Mouse (Mus musculus) stomach, embryonic 14.5 days (tissue): Measurements from ENCODE around the gene Hoxb6. TPM values are rescaled to one million over a fixed set of nuclear protein-coding genes. Genes with fewer than 3 reads are reported as not detected.

ENCODE experiments used
- ATAC-seq: fragments of 200-750 bp; cut with Nextera tagmentation; 2 replicates; pipeline ENCODE4 v1.8.0; 2017; ENCODE audit warnings: low read depth, moderate TSS enrichment; ENCODE audit not compliant: insufficient number of reproducible peaks, insufficient read depth, low FRiP score
- H3K27ac ChIP-seq: fragments of 300-500 bp; sonication (generic); 2 replicates; pipeline ENCODE4 v1.5.1; 2014; ENCODE audit warnings: mild to moderate bottlenecking, low read length, moderate library complexity, mixed read lengths
- H3K27me3 ChIP-seq: fragments of 300-500 bp; sonication (generic); 2 replicates; pipeline ENCODE4 v1.6.1; 2014; ENCODE audit warnings: low read length, control low read depth, mixed read lengths; ENCODE audit not compliant: control insufficient read depth, insufficient read depth
- H3K36me3 ChIP-seq: fragments of 300-500 bp; sonication (generic); 2 replicates; pipeline ENCODE4 v1.6.1; 2014; ENCODE audit warnings: mild to moderate bottlenecking, control low read depth, low read length, moderate library complexity, mixed read lengths; ENCODE audit not compliant: control insufficient read depth, insufficient read depth
- H3K4me1 ChIP-seq: fragments of 300-500 bp; sonication (generic); 2 replicates; pipeline ENCODE4 v1.6.1; 2014; ENCODE audit warnings: low read length, control low read depth, mixed read lengths; ENCODE audit not compliant: control insufficient read depth, insufficient read depth
- H3K4me2 ChIP-seq: fragments of 300-500 bp; sonication (generic); replicated peaks from 2 replicates; pipeline ENCODE4 v1.6.1; 2014; ENCODE audit warnings: low read depth, low read length, control low read depth
- H3K4me3 ChIP-seq: fragments of 300-500 bp; sonication (generic); 2 replicates; pipeline ENCODE4 v1.5.1; 2014; ENCODE audit warnings: low read depth, low read length, control low read depth
- H3K9ac ChIP-seq: fragments of 300-500 bp; sonication (generic); replicated peaks from 2 replicates; pipeline ENCODE4 v1.6.1; 2014; ENCODE audit warnings: low read depth, mild to moderate bottlenecking, control low read depth, low read length, moderate library complexity, mixed read lengths
- H3K9me3 ChIP-seq: fragments of 300-500 bp; sonication (generic); 2 replicates; pipeline ENCODE4 v1.6.1; 2016; ENCODE audit warnings: low read depth, low read length, control low read depth; ENCODE audit not compliant: control insufficient read depth
- WGBS: fragments of 180-500 bp; shearing (Covaris S2); extraction: QIAGEN DNeasy Blood & Tissue Kit; methylation state at CpG from one replicate; pipeline ENCODE4 v1.1.7; 2014; 5-methylcytosine and 5-hydroxymethylcytosine counted together
- polyA plus RNA-seq: library from polyadenylated mRNA; unstranded; fragments of >200 nt; fragmentation: Nextera tagmentation; extraction: Ambion mirVana; gene quantifications from 2 replicates; pipeline ENCODE4 v1.2.1, GENCODE M21; 2014

The Hoxb6 gene
- polyA plus RNA-seq, 1 experiment from 2014 or later, result 12.4 TPM

DNA sequence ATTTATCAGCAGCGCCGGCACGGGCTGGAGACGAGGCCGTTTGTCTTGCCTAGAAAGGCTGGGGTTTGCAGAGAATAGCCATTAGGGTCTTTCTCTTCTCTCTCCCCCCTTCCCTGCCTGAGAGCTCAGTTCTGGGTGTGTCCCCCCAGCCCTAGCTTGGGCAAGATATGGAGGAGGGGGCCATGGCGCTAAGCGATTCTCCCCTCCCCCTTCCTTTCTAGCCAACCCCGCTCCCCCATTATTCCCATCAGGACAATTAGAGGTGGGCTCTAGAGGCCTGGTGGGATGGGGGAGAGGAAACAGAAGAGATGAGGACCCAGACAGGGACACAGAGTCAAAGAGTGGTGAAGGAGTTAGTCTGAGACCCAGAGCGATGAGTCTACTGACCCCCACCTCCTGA lies 4.9 kb upstream of the Hoxb6 start:
- H3K9ac ChIP-seq, result peak overlapping the region; percentile 61
- peak overlapping the region; percentile 51 for H3K4me2 ChIP-seq
- H3K4me3 ChIP-seq, result peak overlapping the region; percentile 43
- WGBS, result 4% methylated on average over 9 of the region's 9 CpGs
- no peaks in the 10 kb centered on the region for H3K9me3 ChIP-seq
- no peaks in the 10 kb centered on the region for H3K36me3 ChIP-seq
- peak overlapping the region; percentile 89 for H3K27ac ChIP-seq
- 0 out of 2 replicates have a peak, but pooled peaks cover 4% of the 10 kb centered on the region for H3K4me1 ChIP-seq
- no peak for ATAC-seq
- peaks cover 27% of the 10 kb centered on the region for H3K27me3 ChIP-seq

DNA sequence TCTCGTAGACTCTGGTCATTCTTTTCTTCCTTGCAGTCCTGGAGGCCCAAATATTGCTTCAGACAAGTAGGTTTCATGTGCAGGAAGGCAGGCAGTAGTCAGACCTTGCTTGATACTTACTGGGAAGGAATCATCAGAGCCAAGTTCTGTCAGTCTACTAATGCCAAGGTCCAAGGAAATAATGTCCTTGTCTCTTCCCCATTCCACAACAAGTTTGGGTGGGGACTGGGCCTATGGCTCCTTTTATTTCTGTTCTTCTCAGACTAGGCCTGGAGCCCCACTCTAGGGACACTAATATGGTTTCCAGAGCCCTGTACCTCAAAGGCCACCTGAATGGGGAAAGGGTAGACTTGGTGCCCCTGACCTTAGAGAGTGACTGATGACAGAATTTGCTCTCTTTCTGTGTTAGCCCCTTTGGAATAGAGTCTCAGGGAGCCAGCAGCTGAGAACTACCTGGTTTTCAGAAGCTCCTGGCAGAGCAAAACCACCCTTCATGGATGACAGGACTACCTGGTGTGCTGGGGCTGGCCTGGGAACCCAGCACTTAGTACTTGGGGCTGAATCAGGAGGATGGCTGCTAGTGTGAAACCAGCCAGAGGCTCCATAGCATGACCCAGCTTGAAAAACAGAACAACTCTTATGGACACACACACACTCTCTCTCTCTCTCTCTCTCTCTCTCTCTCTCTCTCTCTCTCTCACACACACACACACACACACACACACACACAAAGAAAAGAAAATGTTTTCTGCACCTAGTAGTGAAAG lies 3.6 kb upstream of the Hoxb6 start:
- peaks cover 36% of the 10 kb centered on the region for H3K27me3 ChIP-seq
- ATAC-seq, result no peak
- no peak overlapping the region for H3K27ac ChIP-seq
- H3K4me2 ChIP-seq, result peak overlapping the region; percentile 51; the same call in 1 of the 2 replicates
- no peak overlapping the region for H3K4me3 ChIP-seq
- no peaks in the 10 kb centered on the region for H3K9me3 ChIP-seq
- 47% methylated on average over 1 of the region's 1 CpGs for WGBS
- no peak overlapping the region for H3K9ac ChIP-seq
- H3K36me3 ChIP-seq, result no peaks in the 10 kb centered on the region
- 0 out of 2 replicates have a peak, but pooled peaks cover 4% of the 10 kb centered on the region for H3K4me1 ChIP-seq

GRCm38 (mm10) chr11:96289293-96289692 lies 3.0 kb upstream of the Hoxb6 start:
- ATAC-seq, result no peak
- Histone ChIP-seq H3K4me2 (no peak overlapping the region), H3K36me3 (no peaks in the 10 kb centered on the region), H3K4me3 (no peak overlapping the region), H3K27ac (no peak overlapping the region), H3K27me3 (peaks cover 38% of the 10 kb centered on the region), H3K9ac (no peak overlapping the region), H3K9me3 (no peaks in the 10 kb centered on the region), H3K4me1 (0 out of 2 replicates have a peak, but pooled peaks cover 4% of the 10 kb centered on the region)
- WGBS, result 22% methylated on average over 21 of the region's 21 CpGs

DNA sequence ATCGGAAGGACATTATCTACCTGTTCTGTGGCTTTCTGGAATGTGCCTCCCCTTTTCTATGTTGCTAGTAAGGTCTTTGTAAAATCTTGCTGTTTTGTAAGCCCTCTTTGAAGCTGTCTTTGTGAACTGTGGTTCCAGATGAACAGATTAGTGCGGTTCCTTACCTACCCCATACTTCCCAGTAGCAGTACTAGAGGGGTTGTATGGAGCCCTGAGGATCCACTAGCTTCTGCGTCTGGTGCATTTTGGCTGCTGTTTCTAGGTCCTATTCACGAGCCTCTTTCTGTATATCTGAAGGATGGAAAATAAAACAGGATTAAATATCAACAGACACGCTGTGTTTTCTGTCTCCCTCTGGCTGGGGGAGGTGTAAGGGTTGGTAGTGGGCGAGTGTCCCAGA lies 2.4 kb upstream of the Hoxb6 start:
- Histone ChIP-seq H3K4me1 (0 out of 2 replicates have a peak, but pooled peaks cover 4% of the 10 kb centered on the region), H3K4me2 (no peak overlapping the region), H3K9ac (no peak overlapping the region), H3K36me3 (no peaks in the 10 kb centered on the region), H3K4me3 (no peak overlapping the region), H3K27me3 (peaks cover 38% of the 10 kb centered on the region), H3K9me3 (no peaks in the 10 kb centered on the region), H3K27ac (no peak overlapping the region)
- ATAC-seq, result no peak
- WGBS, result 32% methylated on average over 6 of the region's 6 CpGs

- Histone ChIP-seq H3K27me3 (peaks cover 38% of the 10 kb centered on the region), H3K36me3 (no peaks in the 10 kb centered on the region), H3K27ac (peak overlapping the region; percentile 82; the same call in 1 of the 2 replicates), H3K9ac (no peak overlapping the region), H3K4me1 (peaks cover 8% of the 10 kb centered on the region; the same call in 1 of the 2 replicates), H3K4me3 (no peak overlapping the region), H3K9me3 (no peaks in the 10 kb centered on the region), H3K4me2 (no peak overlapping the region)
- WGBS, result 26% methylated on average over 17 of the region's 17 CpGs
- ATAC-seq, result no peak
Measured at GRCm38 (mm10) chr11:96290705-96291355, 1.4 kb upstream of the Hoxb6 start.

- no peak for ATAC-seq
- no peaks in the 10 kb centered on the region for H3K9me3 ChIP-seq
- H3K4me3 ChIP-seq, result peak overlapping the region; percentile 38
- H3K4me1 ChIP-seq, result peaks cover 4% of the 10 kb centered on the region; the same call in 1 of the 2 replicates
- H3K4me2 ChIP-seq, result peak overlapping the region; percentile 52
- WGBS, result 6% methylated on average over 12 of the region's 12 CpGs
- no peaks in the 10 kb centered on the region for H3K36me3 ChIP-seq
- peak overlapping the region; percentile 73; the same call in 1 of the 2 replicates for H3K27ac ChIP-seq
- peak overlapping the region; percentile 37 for H3K9ac ChIP-seq
- H3K27me3 ChIP-seq, result peaks cover 41% of the 10 kb centered on the region; the same call in 1 of the 2 replicates
Measured at GRCm38 (mm10) chr11:96292565-96293301, 457 bp downstream of the Hoxb6 start.

- Histone ChIP-seq H3K9me3 (no peaks in the 10 kb centered on the region), H3K4me3 (peak overlapping the region; percentile 38), H3K4me1 (peaks cover 4% of the 10 kb centered on the region; the same call in 1 of the 2 replicates), H3K27ac (peak overlapping the region; percentile 73; the same call in 1 of the 2 replicates), H3K27me3 (peaks cover 34% of the 10 kb centered on the region; the same call in 1 of the 2 replicates), H3K36me3 (no peaks in the 10 kb centered on the region), H3K4me2 (peak overlapping the region; percentile 52), H3K9ac (peak overlapping the region; percentile 37)
- no peak for ATAC-seq
- 8% methylated on average over 22 of the region's 22 CpGs for WGBS
Measured at GRCm38 (mm10) chr11:96293302-96293921, 1.1 kb downstream of the Hoxb6 start.
